Mouse (Mus musculus): ENCODE data around the gene Ddo. TPM values are rescaled to one million over a fixed set of nuclear protein-coding genes. Genes with fewer than 3 reads are reported as not detected.

The Ddo gene
- polyA plus RNA-seq, 1 experiment, result not detected

GRCm38 (mm10) chr10:40711127-40711526 lies 81.3 kb downstream of the Ddo start:
- TF ChIP-seq CTCF (IDR thresholded peaks at IDR 0.05; ENCODE audit: low read depth, low read length) (no peak), POLR2A (IDR thresholded peaks at IDR 0.05; ENCODE audit: borderline replicate concordance, low read depth, low read length) (no peak)
- Histone ChIP-seq H3K27ac (ENCODE audit: insufficient read depth, low read depth, low read length) (no peak overlapping the region), H3K4me1 (ENCODE audit: control insufficient read depth, insufficient read depth, low read length) (no peaks in the 10 kb centered on the region), H3K4me3 (ENCODE audit: insufficient read depth, low read length) (no peak overlapping the region)

GRCm38 (mm10) chr10:40713018-40713608 lies 83.3 kb downstream of the Ddo start:
- TF ChIP-seq POLR2A (IDR thresholded peaks at IDR 0.05; ENCODE audit: borderline replicate concordance, low read depth, low read length), result no peak
- TF ChIP-seq CTCF (IDR thresholded peaks at IDR 0.05; ENCODE audit: low read depth, low read length), result no peak
- no peak overlapping the region for H3K27ac ChIP-seq (ENCODE audit: insufficient read depth, low read depth, low read length)
- H3K4me1 ChIP-seq (ENCODE audit: control insufficient read depth, insufficient read depth, low read length), result no peaks in the 10 kb centered on the region
- H3K4me3 ChIP-seq (ENCODE audit: insufficient read depth, low read length), result no peak overlapping the region

GRCm38 (mm10) chr10:40713829-40714228 lies 84.0 kb downstream of the Ddo start:
- Histone ChIP-seq H3K4me3 (ENCODE audit: insufficient read depth, low read length) (no peak overlapping the region), H3K27ac (ENCODE audit: insufficient read depth, low read depth, low read length) (no peak overlapping the region), H3K4me1 (ENCODE audit: control insufficient read depth, insufficient read depth, low read length) (no peaks in the 10 kb centered on the region)
- no peak for TF ChIP-seq POLR2A (IDR thresholded peaks at IDR 0.05; ENCODE audit: borderline replicate concordance, low read depth, low read length)
- no peak for TF ChIP-seq CTCF (IDR thresholded peaks at IDR 0.05; ENCODE audit: low read depth, low read length)

- Histone ChIP-seq H3K27ac (ENCODE audit: insufficient read depth, low read depth, low read length) (no peak overlapping the region), H3K4me3 (ENCODE audit: insufficient read depth, low read length) (no peak overlapping the region), H3K4me1 (ENCODE audit: control insufficient read depth, insufficient read depth, low read length) (no peaks in the 10 kb centered on the region)
- TF ChIP-seq CTCF (IDR thresholded peaks at IDR 0.05; ENCODE audit: low read depth, low read length) (no peak), POLR2A (IDR thresholded peaks at IDR 0.05; ENCODE audit: borderline replicate concordance, low read depth, low read length) (no peak)
These were observed 85.3 kb downstream of the Ddo start for GRCm38 (mm10) chr10:40715151-40715550.

- Histone ChIP-seq H3K4me1 (ENCODE audit: control insufficient read depth, insufficient read depth, low read length) (no peaks in the 10 kb centered on the region), H3K27ac (ENCODE audit: insufficient read depth, low read depth, low read length) (no peak overlapping the region), H3K4me3 (ENCODE audit: insufficient read depth, low read length) (no peak overlapping the region)
- no peak for TF ChIP-seq CTCF (IDR thresholded peaks at IDR 0.05; ENCODE audit: low read depth, low read length)
These were observed 86.5 kb downstream of the Ddo start for GRCm38 (mm10) chr10:40716296-40716695.

- no peaks in the 10 kb centered on the region for H3K4me1 ChIP-seq (ENCODE audit: control insufficient read depth, insufficient read depth, low read length)
- no peak overlapping the region for H3K4me3 ChIP-seq (ENCODE audit: insufficient read depth, low read length)
- H3K27ac ChIP-seq (ENCODE audit: insufficient read depth, low read depth, low read length), result no peak overlapping the region
- TF ChIP-seq CTCF (IDR thresholded peaks at IDR 0.05; ENCODE audit: low read depth, low read length), result no peak
- TF ChIP-seq POLR2A (IDR thresholded peaks at IDR 0.05; ENCODE audit: borderline replicate concordance, low read depth, low read length), result no peak
These were observed 86.9 kb downstream of the Ddo start for GRCm38 (mm10) chr10:40716713-40717112.

- Histone ChIP-seq H3K4me1 (ENCODE audit: control insufficient read depth, insufficient read depth, low read length) (no peaks in the 10 kb centered on the region), H3K27ac (ENCODE audit: insufficient read depth, low read depth, low read length) (no peak overlapping the region), H3K4me3 (ENCODE audit: insufficient read depth, low read length) (no peak overlapping the region)
- no peak for TF ChIP-seq POLR2A (IDR thresholded peaks at IDR 0.05; ENCODE audit: borderline replicate concordance, low read depth, low read length)
- no peak for TF ChIP-seq CTCF (IDR thresholded peaks at IDR 0.05; ENCODE audit: low read depth, low read length)
These were observed 88.6 kb downstream of the Ddo start for GRCm38 (mm10) chr10:40718362-40718761.

- H3K27ac ChIP-seq (ENCODE audit: insufficient read depth, low read depth, low read length), result no peak overlapping the region
- H3K4me1 ChIP-seq (ENCODE audit: control insufficient read depth, insufficient read depth, low read length), result no peaks in the 10 kb centered on the region
- no peak overlapping the region for H3K4me3 ChIP-seq (ENCODE audit: insufficient read depth, low read length)
- TF ChIP-seq POLR2A (IDR thresholded peaks at IDR 0.05; ENCODE audit: borderline replicate concordance, low read depth, low read length) (no peak), CTCF (IDR thresholded peaks at IDR 0.05; ENCODE audit: low read depth, low read length) (no peak)
These were observed 89.3 kb downstream of the Ddo start for GRCm38 (mm10) chr10:40719062-40719461.

- Histone ChIP-seq H3K27ac (ENCODE audit: insufficient read depth, low read depth, low read length) (no peak overlapping the region), H3K4me1 (ENCODE audit: control insufficient read depth, insufficient read depth, low read length) (no peaks in the 10 kb centered on the region), H3K4me3 (ENCODE audit: insufficient read depth, low read length) (no peak overlapping the region)
- TF ChIP-seq POLR2A (IDR thresholded peaks at IDR 0.05; ENCODE audit: borderline replicate concordance, low read depth, low read length), result no peak
- no peak for TF ChIP-seq CTCF (IDR thresholded peaks at IDR 0.05; ENCODE audit: low read depth, low read length)
These were observed 91.1 kb downstream of the Ddo start for GRCm38 (mm10) chr10:40720883-40721282.

- Histone ChIP-seq H3K4me3 (ENCODE audit: insufficient read depth, low read length) (no peak overlapping the region), H3K27ac (ENCODE audit: insufficient read depth, low read depth, low read length) (no peak overlapping the region), H3K4me1 (ENCODE audit: control insufficient read depth, insufficient read depth, low read length) (no peaks in the 10 kb centered on the region)
- TF ChIP-seq POLR2A (IDR thresholded peaks at IDR 0.05; ENCODE audit: borderline replicate concordance, low read depth, low read length) (no peak), CTCF (IDR thresholded peaks at IDR 0.05; ENCODE audit: low read depth, low read length) (no peak)
These were observed 94.5 kb downstream of the Ddo start for GRCm38 (mm10) chr10:40724342-40724741.

GRCm38 (mm10) chr10:40725066-40725465 lies 95.3 kb downstream of the Ddo start:
- H3K27ac ChIP-seq (ENCODE audit: insufficient read depth, low read depth, low read length), result no peak overlapping the region
- no peaks in the 10 kb centered on the region for H3K4me1 ChIP-seq (ENCODE audit: control insufficient read depth, insufficient read depth, low read length)
- H3K4me3 ChIP-seq (ENCODE audit: insufficient read depth, low read length), result no peak overlapping the region
- TF ChIP-seq CTCF (IDR thresholded peaks at IDR 0.05; ENCODE audit: low read depth, low read length) (no peak), POLR2A (IDR thresholded peaks at IDR 0.05; ENCODE audit: borderline replicate concordance, low read depth, low read length) (no peak)

Measured in bone marrow macrophage, adult 2 months (primary cell).